In the genomic region with DNA sequence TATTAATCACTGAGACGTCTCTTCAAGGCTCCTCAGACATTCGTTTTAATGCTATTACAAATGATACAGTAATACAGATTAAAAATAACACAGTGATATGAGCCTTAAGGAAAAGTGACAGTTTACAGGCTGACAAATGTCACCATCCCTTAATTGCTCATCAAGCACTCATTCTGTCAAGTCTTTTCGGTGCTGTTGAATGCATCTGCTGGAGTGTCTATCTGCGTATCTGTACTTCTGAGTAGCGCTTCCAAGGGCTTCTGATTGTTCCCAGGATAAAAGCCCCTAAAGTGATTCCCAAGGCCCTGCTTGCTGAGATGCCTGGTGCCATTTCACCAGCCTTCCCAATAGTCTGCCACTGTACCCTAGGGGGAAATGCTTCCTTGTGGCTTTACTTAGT, we compare ENCODE assay signal across 19 mouse cellular contexts. TPM values are rescaled to one million over a fixed set of nuclear protein-coding genes. Genes with fewer than 3 reads are reported as not detected.
A peak's percentile ranks its signal among the peaks of the same experiment; 100 is the strongest.
DNase-seq lines count a peak whose midpoint lies in the region; ATAC-seq and TF ChIP-seq lines count a peak whose summit lies in the region.
"Had no signal": no experiment of that assay in that cellular context is flagged by ENCODE, and none has a peak within 500 bp of the region (broad histone marks: within the 10 kb centered on the region; RNA-seq: fewer than 3 reads in every experiment).

No protein-coding gene starts in this region.

- no peak for TF ChIP-seq POLR2A in brain, embryonic 14.5 days (IDR thresholded peaks at IDR 0.05; ENCODE audit: borderline replicate concordance, extremely low read depth, insufficient read depth, insufficient read length, poor library complexity, severe bottlenecking)

- 50% methylated on average over 5 of the region's 5 CpGs for WGBS in forebrain, embryonic 15.5 days
- 65% methylated on average over 5 of the region's 5 CpGs for WGBS in forebrain, embryonic 13.5 days
- 44% methylated on average over 5 of the region's 5 CpGs for WGBS in forebrain, postnatal 0 days
- 76% methylated on average over 5 of the region's 5 CpGs for WGBS in forebrain, embryonic 11.5 days

- H3K27ac ChIP-seq in forebrain, embryonic 15.5 days (replicated peaks): no peak overlapping the region
- H3K27ac ChIP-seq in forebrain, embryonic 13.5 days: no peak overlapping the region
- H3K27ac ChIP-seq in forebrain, postnatal 0 days (ENCODE audit: low read depth, low read length): no peak overlapping the region
- H3K27ac ChIP-seq in forebrain, embryonic 11.5 days (ENCODE audit: low read depth, low read length): no peak overlapping the region
- H3K27ac ChIP-seq: embryonic facial prominence, embryonic 10.5 days; embryonic facial prominence, embryonic 12.5 days had no signal

- no peak for TF ChIP-seq CTCF in forebrain, postnatal 0 days (IDR thresholded peaks at IDR 0.05; ENCODE audit: low read depth)
- no peak for TF ChIP-seq CTCF in brain, embryonic 14.5 days (IDR thresholded peaks at IDR 0.05; ENCODE audit: borderline replicate concordance, extremely low read depth, insufficient read depth, insufficient read length)

- H3K9me3 ChIP-seq in forebrain, embryonic 15.5 days: no peaks in the 10 kb centered on the region
- no peaks in the 10 kb centered on the region for H3K9me3 ChIP-seq in forebrain, embryonic 13.5 days (replicated peaks)
- H3K9me3 ChIP-seq in forebrain, postnatal 0 days (ENCODE audit: low read length): no peaks in the 10 kb centered on the region
- H3K9me3 ChIP-seq in forebrain, embryonic 11.5 days (ENCODE audit: control insufficient read depth, low read length): no peaks in the 10 kb centered on the region
- H3K9me3 ChIP-seq: embryonic facial prominence, embryonic 10.5 days; embryonic facial prominence, embryonic 12.5 days had no signal

- H3K4me1 ChIP-seq in forebrain, embryonic 15.5 days: no peaks in the 10 kb centered on the region
- no peaks in the 10 kb centered on the region for H3K4me1 ChIP-seq in forebrain, embryonic 13.5 days
- no peaks in the 10 kb centered on the region for H3K4me1 ChIP-seq in forebrain, postnatal 0 days (ENCODE audit: insufficient read depth)
- H3K4me1 ChIP-seq in forebrain, embryonic 11.5 days (replicated peaks; ENCODE audit: control insufficient read depth, insufficient read depth, low read length): no peaks in the 10 kb centered on the region
- H3K4me1 ChIP-seq: embryonic facial prominence, embryonic 10.5 days; embryonic facial prominence, embryonic 12.5 days had no signal

- no peak overlapping the region for H3K4me2 ChIP-seq in forebrain, embryonic 15.5 days (replicated peaks)
- no peak overlapping the region for H3K4me2 ChIP-seq in forebrain, embryonic 13.5 days
- no peak overlapping the region for H3K4me2 ChIP-seq in forebrain, postnatal 0 days (ENCODE audit: low read depth)
- H3K4me2 ChIP-seq in forebrain, embryonic 11.5 days (ENCODE audit: low read depth, low read length, severe bottlenecking): no peak overlapping the region
- H3K4me2 ChIP-seq: embryonic facial prominence, embryonic 12.5 days had no signal

- H3K9ac ChIP-seq in forebrain, embryonic 15.5 days (replicated peaks): no peak overlapping the region
- no peak overlapping the region for H3K9ac ChIP-seq in forebrain, embryonic 13.5 days
- H3K9ac ChIP-seq in forebrain, postnatal 0 days: no peak overlapping the region
- H3K9ac ChIP-seq in forebrain, embryonic 11.5 days (ENCODE audit: low read length): no peak overlapping the region
- H3K9ac ChIP-seq: embryonic facial prominence, embryonic 12.5 days had no signal

- ATAC-seq in forebrain, embryonic 15.5 days (replicated peaks): peak; percentile 55
- ATAC-seq in forebrain, embryonic 13.5 days: no peak
- peak; percentile 85 for ATAC-seq in forebrain, postnatal 0 days
- ATAC-seq in forebrain, embryonic 11.5 days (replicated peaks; ENCODE audit: low FRiP score): no peak

- H3K4me3 ChIP-seq in forebrain, embryonic 15.5 days: no peak overlapping the region
- no peak overlapping the region for H3K4me3 ChIP-seq in forebrain, embryonic 13.5 days
- H3K4me3 ChIP-seq in forebrain, postnatal 0 days (ENCODE audit: low read depth, low read length): no peak overlapping the region
- H3K4me3 ChIP-seq in forebrain, embryonic 11.5 days (ENCODE audit: low read depth, low read length): no peak overlapping the region
- H3K4me3 ChIP-seq: embryonic facial prominence, embryonic 10.5 days; embryonic facial prominence, embryonic 12.5 days had no signal

- peak; percentile 22 for DNase-seq in forebrain, postnatal 0 days
- no peak for DNase-seq in forebrain, embryonic 11.5 days (ENCODE audit: low spot score)
- DNase-seq in layer of hippocampus, adult 9-11 months: peak; percentile 22
- no peak for DNase-seq in layer of hippocampus, adult 11-12 months (ENCODE audit: low spot score)
- peak; percentile 49 for DNase-seq in brain, embryonic 14.5 days (ENCODE audit: low read depth)
- DNase-seq in c-Kit-positive CD71-positive TER-119-positive erythroid progenitor cells, embryonic 14.5 days (ENCODE audit: low spot score): no peak
- DNase-seq: adrenal gland, adult 2 months; adrenal gland, postnatal 10 days; adrenal gland, postnatal 25 days; cerebellum, adult 11-12 months; cerebellum, adult 2 months; cerebellum, adult 9-10 months; cerebellum, postnatal 10 days; cerebellum, postnatal 25 days had no signal

- no peaks in the 10 kb centered on the region for H3K36me3 ChIP-seq in forebrain, embryonic 15.5 days
- H3K36me3 ChIP-seq in forebrain, embryonic 13.5 days (ENCODE audit: poor library complexity, severe bottlenecking): no peaks in the 10 kb centered on the region
- no peaks in the 10 kb centered on the region for H3K36me3 ChIP-seq in forebrain, postnatal 0 days (ENCODE audit: insufficient read depth)
- H3K36me3 ChIP-seq in forebrain, embryonic 11.5 days (ENCODE audit: control insufficient read depth, insufficient read depth, low read length): no peaks in the 10 kb centered on the region
- H3K36me3 ChIP-seq: embryonic facial prominence, embryonic 10.5 days; embryonic facial prominence, embryonic 12.5 days had no signal

- H3K27me3 ChIP-seq in forebrain, embryonic 15.5 days: no peaks in the 10 kb centered on the region
- H3K27me3 ChIP-seq in forebrain, embryonic 13.5 days: no peaks in the 10 kb centered on the region
- no peaks in the 10 kb centered on the region for H3K27me3 ChIP-seq in forebrain, postnatal 0 days (ENCODE audit: insufficient read depth, low read length)
- no peaks in the 10 kb centered on the region for H3K27me3 ChIP-seq in forebrain, embryonic 11.5 days (ENCODE audit: control insufficient read depth, insufficient read depth, low read length)
- H3K27me3 ChIP-seq: embryonic facial prominence, embryonic 12.5 days had no signal

RNA-seq across cellular contexts. Expression of gene Sema3e, which starts 29.4 kb away (rescaled TPM):
- polyA plus RNA-seq in forebrain, embryonic 15.5 days (2015; fragmentation: Nextera tagmentation; extraction: Ambion mirVana): 1.8 and 2.3 TPM in 2 replicates
- 1.1 TPM in 2 replicates for polyA plus RNA-seq in forebrain, embryonic 13.5 days (2015; fragmentation: Nextera tagmentation; extraction: Ambion mirVana)
- 3.9 and 4.6 TPM in 2 replicates for total RNA-seq in forebrain, postnatal 0 days (2014; rRNA removed)
- 2.3 and 3.9 TPM in 2 replicates for polyA plus RNA-seq in forebrain, postnatal 0 days (2015; fragmentation: Nextera tagmentation; extraction: Ambion mirVana)
- polyA plus RNA-seq in forebrain, embryonic 11.5 days (2014; fragmentation: Nextera tagmentation; extraction: Ambion mirVana): 1.1 and 1.4 TPM in 2 replicates
- polyA plus RNA-seq in brain, embryonic 14.5 days (2012; rRNA removed): 1.2 and 2.9 TPM in 2 replicates
- total RNA-seq: MEL had no signal

Comparison
In these comparisons a context has a peak if more than half of its experiments do, and no peak if none do; other contexts are left out.
1. ATAC-seq: peak in forebrain, embryonic 15.5 days (single experiment) and forebrain, postnatal 0 days (single experiment); none in forebrain, embryonic 13.5 days (single experiment) and forebrain, embryonic 11.5 days (single experiment).
2. DNase-seq: peak in forebrain, postnatal 0 days (single experiment), layer of hippocampus, adult 9-11 months (single experiment) and brain, embryonic 14.5 days (single experiment); none in forebrain, embryonic 11.5 days (single experiment), layer of hippocampus, adult 11-12 months (single experiment) and c-Kit-positive CD71-positive TER-119-positive erythroid progenitor cells, embryonic 14.5 days (single experiment).